Mouse (Mus musculus) splenic B cell, adult 2 months (primary cell): ENCODE measurements around the gene Ddx54.

Experiments
- DNase-seq: peaks from one replicate; pipeline ENCODE4 v3.0.0-alpha.2; 2011; ENCODE audit warnings: low read depth, low spot score
- H3K27me3 ChIP-seq: 2 replicates; pipeline ENCODE4 v1.6.1; 2012; ENCODE audit warnings: mild to moderate bottlenecking, low read length, moderate library complexity, mixed read lengths; ENCODE audit not compliant: control insufficient read depth, poor library complexity, insufficient read depth, severe bottlenecking
- H3K36me3 ChIP-seq: 2 replicates; pipeline ENCODE4 v1.6.1; 2012; ENCODE audit warnings: mild to moderate bottlenecking, low read length, moderate library complexity, mixed read lengths; ENCODE audit not compliant: control insufficient read depth, poor library complexity, insufficient read depth, severe bottlenecking

Gene Ddx54

GRCm38 (mm10) chr5:120612822-120613604 lies 474 bp downstream of the Ddx54 start:
- DNase-seq = peak; percentile 100
- Histone ChIP-seq H3K36me3 (0 out of 2 replicates have a peak, but pooled peaks cover 3% of the 10 kb centered on the region), H3K27me3 (no peaks in the 10 kb centered on the region)

- DNase-seq = peak; percentile 74
- H3K36me3 ChIP-seq = peaks cover 11% of the 10 kb centered on the region
- H3K27me3 ChIP-seq = no peaks in the 10 kb centered on the region
Observed at GRCm38 (mm10) chr5:120615903-120616302, 3.4 kb downstream of the Ddx54 start.

GRCm38 (mm10) chr5:120618778-120619177 lies 6.2 kb downstream of the Ddx54 start:
- no peaks in the 10 kb centered on the region for H3K27me3 ChIP-seq
- H3K36me3 ChIP-seq = peaks cover 16% of the 10 kb centered on the region
- no peak for DNase-seq

- H3K36me3 ChIP-seq = peaks cover 16% of the 10 kb centered on the region
- no peaks in the 10 kb centered on the region for H3K27me3 ChIP-seq
- peak; percentile 90 for DNase-seq
Observed at GRCm38 (mm10) chr5:120619201-120619600, 6.7 kb downstream of the Ddx54 start.

- peak; percentile 94 for DNase-seq
- Histone ChIP-seq H3K27me3 (no peaks in the 10 kb centered on the region), H3K36me3 (peaks cover 25% of the 10 kb centered on the region)
Observed at GRCm38 (mm10) chr5:120620375-120621077, 8.0 kb downstream of the Ddx54 start.

GRCm38 (mm10) chr5:120621078-120621765 lies 8.7 kb downstream of the Ddx54 start:
- Histone ChIP-seq H3K36me3 (peaks cover 25% of the 10 kb centered on the region), H3K27me3 (no peaks in the 10 kb centered on the region)
- DNase-seq = peak; percentile 89

GRCm38 (mm10) chr5:120621846-120622197 lies 9.3 kb downstream of the Ddx54 start:
- DNase-seq = no peak
- Histone ChIP-seq H3K27me3 (no peaks in the 10 kb centered on the region), H3K36me3 (peaks cover 26% of the 10 kb centered on the region)

GRCm38 (mm10) chr5:120622198-120622851 lies 9.8 kb downstream of the Ddx54 start:
- DNase-seq = peak; percentile 83
- Histone ChIP-seq H3K36me3 (peaks cover 30% of the 10 kb centered on the region), H3K27me3 (no peaks in the 10 kb centered on the region)

GRCm38 (mm10) chr5:120624427-120624826 lies 11.9 kb downstream of the Ddx54 start:
- H3K36me3 ChIP-seq = peaks cover 23% of the 10 kb centered on the region
- no peak for DNase-seq
- H3K27me3 ChIP-seq = no peaks in the 10 kb centered on the region

GRCm38 (mm10) chr5:120626399-120626798 lies 13.9 kb downstream of the Ddx54 start:
- Histone ChIP-seq H3K27me3 (no peaks in the 10 kb centered on the region), H3K36me3 (peaks cover 21% of the 10 kb centered on the region)
- peak; percentile 51 for DNase-seq

- Histone ChIP-seq H3K27me3 (no peaks in the 10 kb centered on the region), H3K36me3 (peaks cover 21% of the 10 kb centered on the region)
- no peak for DNase-seq
Observed at GRCm38 (mm10) chr5:120627515-120628300, 15.2 kb downstream of the Ddx54 start.

GRCm38 (mm10) chr5:120628624-120629023 lies 16.1 kb downstream of the Ddx54 start:
- Histone ChIP-seq H3K36me3 (peaks cover 17% of the 10 kb centered on the region), H3K27me3 (no peaks in the 10 kb centered on the region)
- DNase-seq = no peak

GRCm38 (mm10) chr5:120631128-120631527 lies 18.6 kb downstream of the Ddx54 start:
- Histone ChIP-seq H3K36me3 (peaks cover 6% of the 10 kb centered on the region; the same call in 1 of the 2 replicates), H3K27me3 (no peaks in the 10 kb centered on the region)
- DNase-seq = no peak

GRCm38 (mm10) chr5:120631892-120632291 lies 19.4 kb downstream of the Ddx54 start:
- Histone ChIP-seq H3K27me3 (no peaks in the 10 kb centered on the region), H3K36me3 (peaks cover 4% of the 10 kb centered on the region; the same call in 1 of the 2 replicates)
- DNase-seq = peak; percentile 40
